Mouse (Mus musculus): ENCODE measurements at regions not wholly inside any gene's neighbourhood (a gene's known extent, or its start where the extent isn't known, plus 50 kb on each side); places are given as distances from the start of the nearest gene placed in this dataset.

- no peak for TF ChIP-seq CTCF (IDR thresholded peaks at IDR 0.05; ENCODE audit: low read depth)
- no peak for TF ChIP-seq EP300 (IDR thresholded peaks at IDR 0.05; ENCODE audit: low read depth)
Measured at GRCm38 (mm10) chr9:46830316-46830715, 168.2 kb upstream of the Gm4791 start.

Measured in liver, postnatal 0 days (tissue).